Mouse (Mus musculus) spleen, embryonic (tissue): ENCODE measurements around the gene Mta1.

Source experiments
- CTCF ChIA-PET: fragments of 350-600 bp; sonication (Branson Sonifier 250); formaldehyde crosslinking; loops from one replicate; lab custom pipeline; 2022; lab: Charles Lee

The Mta1 gene

DNA sequence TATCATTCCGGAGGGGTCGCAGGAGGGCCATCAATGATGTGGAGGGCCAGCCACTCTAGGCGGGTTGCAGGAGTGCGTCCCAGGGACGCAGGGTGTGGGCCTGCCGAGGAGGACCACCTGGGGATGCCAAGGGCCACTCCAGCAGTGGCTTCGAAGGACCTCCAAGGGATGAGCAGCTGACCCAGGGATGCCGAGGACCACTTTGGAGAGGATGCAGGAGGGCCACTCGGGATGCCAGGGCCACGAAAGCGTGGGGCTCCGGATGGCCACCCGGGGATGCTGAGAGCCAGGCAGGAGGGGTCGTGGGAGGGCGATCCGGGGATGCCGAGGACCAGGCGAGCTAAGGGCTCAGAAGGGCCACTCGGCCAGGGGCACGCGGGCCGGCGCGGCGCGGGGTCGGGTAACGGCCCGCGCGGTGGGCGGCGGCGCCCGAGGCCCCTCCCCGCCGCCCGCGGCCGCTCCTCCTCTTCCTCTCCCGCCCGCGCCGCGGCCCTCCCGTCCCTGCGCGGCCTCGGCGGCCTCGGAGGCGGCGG lies at the start of gene Mta1:
TSS of gene Mta1 (plus strand) at position 530 of the 533 bp plus-strand sequence.
- CTCF ChIA-PET: interaction anchor here (1.0 kb wide), 1 partner anchor 58 kb away, joined by 10 read pairs; no protein-coding TSS in a partner anchor

DNA sequence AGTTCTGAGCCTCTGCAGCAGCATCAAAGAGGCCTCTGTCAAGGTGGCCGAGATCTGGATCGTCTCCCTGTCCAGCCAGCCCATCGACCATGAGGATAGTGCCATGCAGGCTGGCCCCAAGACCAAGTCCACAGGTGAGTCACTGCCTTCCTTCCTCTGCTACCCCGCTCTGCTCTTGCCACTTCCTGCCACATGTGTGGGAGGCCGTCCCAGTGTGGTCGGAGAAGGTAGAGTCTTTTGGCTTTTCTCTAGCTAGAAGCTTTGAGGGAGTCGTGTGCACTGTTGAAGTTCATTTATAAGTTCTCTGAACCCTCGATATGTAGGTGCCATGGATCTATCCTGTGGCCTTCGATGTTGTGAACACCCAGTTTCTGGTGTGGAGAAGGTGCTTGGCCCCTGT lies 48.2 kb upstream of the Mta1 start:
- CTCF ChIA-PET: interaction anchor here (0.5 to 0.6 kb wide), 2 partner anchors 47 to 178 kb away, joined by 3 to 4 read pairs; no protein-coding TSS in a partner anchor

DNA sequence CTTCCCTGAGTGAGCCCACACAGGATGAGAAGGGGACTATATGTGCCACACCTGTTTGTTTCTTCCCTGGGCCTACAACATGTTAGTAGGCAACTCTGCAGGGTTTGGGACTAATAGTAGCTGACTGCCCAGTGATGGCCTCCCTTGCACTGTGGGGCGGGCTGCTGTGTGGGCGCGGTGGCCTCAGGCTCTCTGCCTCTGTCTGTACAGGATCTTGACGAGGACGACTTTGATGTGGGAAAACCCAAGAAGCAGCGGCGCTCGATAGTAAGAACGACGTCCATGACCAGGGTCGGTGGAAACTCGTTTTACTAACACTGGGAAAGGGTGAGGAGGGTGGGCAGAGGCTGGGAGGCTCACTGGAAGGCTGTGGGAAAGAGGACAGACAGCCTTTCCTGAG lies 47.4 kb upstream of the Mta1 start:
- CTCF ChIA-PET: interaction anchor here (0.6 kb wide), 1 partner anchor 1312 kb away, joined by 11 read pairs; no protein-coding TSS in a partner anchor

DNA sequence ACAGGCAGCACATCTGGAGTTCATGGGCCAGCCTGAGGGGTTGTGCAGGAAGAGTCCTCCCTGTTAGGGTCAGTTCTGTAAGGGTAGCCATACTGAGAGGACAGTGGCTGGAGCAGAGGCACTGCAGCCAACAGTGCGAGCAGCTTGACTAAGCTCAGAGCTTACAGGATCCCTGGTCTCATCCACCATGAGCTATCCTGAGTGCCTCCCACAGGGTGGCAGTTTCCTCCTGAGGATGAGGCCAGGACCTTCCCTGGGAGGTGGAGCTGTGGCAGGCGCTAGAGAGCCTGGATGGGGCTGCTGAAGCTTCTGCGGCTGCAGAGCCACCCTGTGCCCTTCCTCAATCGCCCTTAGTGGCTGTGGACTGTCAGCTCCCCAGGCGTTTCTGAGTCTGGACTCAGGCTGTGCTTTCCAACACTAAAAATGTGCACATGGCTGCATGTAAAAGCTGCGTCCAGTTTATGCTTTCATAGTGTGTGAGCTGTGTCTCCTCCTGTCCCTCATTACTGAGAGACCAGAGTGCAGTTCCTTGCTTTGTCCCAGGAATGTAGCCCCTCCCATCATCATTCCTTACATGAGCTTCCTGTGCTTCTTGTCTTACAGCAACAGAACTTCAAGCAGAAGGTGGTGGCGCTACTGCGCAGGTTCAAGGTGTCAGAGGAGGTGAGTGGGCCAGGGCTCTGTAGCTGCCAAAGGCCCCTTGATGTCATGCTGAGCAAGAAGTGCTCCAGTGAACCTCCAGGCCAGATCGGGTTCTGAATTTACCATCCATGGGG lies 46.3 kb upstream of the Mta1 start:
- CTCF ChIA-PET: no interaction called here

DNA sequence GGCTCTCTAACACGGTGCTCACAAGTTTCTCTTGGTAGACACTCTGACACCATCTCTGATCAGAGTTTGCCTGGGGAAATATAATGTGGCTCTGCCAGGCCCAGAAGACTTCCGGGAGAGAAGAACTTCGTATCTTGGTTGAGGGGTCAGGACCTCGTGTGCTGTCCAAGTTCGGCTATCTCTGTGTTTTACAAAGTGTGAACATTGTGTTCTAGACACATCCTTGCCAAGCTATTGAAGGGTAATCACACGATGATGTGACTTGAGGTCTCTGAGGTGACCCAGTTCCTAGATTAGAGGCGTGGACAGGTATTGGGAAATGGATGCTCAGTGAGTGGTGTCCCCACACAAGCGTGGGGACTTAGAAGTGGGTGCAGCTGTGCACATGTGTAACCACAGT lies 42.0 kb upstream of the Mta1 start:
- CTCF ChIA-PET: no interaction called here

DNA sequence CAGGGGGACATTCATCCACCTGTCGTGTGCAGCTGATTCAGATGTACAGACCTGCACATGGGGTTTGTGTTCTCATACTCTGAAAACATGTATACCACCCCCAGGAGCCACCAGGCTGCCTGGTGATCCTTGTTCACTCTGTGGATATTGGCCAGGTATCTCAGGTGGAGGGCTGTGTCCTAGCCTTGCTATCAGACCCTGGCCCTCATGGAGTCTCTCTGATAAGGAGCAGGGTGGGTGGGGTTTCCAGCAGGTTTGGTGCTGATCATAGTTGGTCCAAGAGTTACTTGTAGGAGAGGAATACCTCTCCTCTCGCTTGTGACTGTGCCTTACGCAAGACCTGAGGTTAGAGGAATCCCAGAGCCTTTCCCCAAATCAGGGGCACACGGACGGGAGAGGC lies 37.9 kb upstream of the Mta1 start:
- CTCF ChIA-PET: interaction anchor here (0.5 kb wide), 1 partner anchor 20 kb away, joined by 6 read pairs; no protein-coding TSS in a partner anchor

DNA sequence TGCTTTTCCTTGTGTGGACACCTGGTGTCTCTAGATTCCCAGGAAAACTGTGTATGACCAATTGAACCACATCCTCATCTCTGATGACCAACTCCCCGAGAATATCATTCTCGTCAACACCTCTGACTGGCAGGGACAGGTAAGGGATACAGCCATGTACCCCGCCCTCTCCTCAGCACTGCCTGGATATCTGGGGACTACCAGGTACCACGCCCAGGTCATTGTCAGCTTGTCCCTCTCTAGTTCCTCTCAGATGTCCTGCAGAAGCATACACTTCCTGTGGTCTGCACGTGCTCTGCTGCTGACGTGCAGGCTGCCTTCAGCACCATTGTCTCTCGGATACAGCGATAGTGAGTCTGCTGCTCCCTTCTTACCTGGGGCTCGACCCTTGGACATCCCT lies 36.5 kb upstream of the Mta1 start:
- CTCF ChIA-PET: no interaction called here

DNA sequence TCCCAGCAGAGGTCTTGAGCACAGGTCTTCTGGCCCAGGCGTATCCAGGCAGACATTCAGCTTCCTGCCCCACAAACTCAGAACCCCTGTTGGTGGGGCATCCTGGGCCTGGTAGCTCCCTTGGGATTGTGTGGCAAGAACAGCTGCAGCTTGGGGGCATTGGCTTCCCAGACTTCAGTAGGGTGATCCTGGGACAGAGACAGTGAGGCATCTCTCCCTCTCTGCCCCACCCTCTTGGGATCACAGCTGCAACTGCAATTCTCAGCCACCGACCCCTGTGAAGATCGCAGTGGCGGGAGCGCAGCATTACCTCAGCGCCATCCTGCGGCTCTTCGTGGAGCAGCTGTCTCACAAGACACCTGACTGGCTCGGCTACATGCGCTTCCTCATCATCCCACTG lies 35.9 kb upstream of the Mta1 start:
- CTCF ChIA-PET: no interaction called here

DNA sequence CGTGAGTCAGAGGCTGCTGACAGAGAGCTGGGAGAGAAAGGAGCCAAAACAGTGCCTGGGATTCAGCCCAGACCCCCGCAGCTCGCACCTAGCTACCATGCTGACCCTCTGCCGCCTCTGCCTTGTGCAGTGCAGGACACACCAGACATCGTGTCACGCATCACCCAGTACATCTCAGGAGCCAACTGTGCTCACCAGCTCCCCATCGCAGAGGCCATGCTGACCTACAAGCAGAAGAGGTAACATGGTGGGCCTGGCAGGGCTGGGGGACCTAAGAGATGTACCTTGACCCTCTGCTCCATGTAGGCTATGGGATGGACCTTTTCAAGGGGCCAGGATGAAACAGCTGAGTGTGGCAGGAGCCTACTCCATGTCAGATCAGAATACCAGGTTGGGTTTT lies 34.4 kb upstream of the Mta1 start:
- CTCF ChIA-PET: no interaction called here

DNA sequence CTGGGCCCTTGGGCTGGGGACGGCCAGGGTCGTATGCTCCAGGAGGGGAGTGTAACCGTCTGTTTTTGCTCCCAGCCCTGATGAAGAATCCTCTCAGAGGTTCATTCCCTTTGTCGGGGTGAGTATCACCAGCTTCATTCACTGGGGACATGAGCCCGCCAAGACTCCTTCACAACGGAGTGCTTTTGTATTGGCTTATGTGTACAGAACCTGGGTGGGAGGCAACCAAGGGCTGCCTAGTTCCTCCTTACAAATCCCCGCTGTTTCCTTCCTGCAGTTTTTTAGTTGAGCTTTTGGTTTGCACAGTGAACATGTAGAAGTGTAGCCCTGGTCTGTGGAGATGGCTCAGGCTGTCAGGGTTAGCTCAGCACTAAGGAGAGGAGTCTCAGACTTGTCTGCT lies 30.1 kb upstream of the Mta1 start:
- CTCF ChIA-PET: no interaction called here

DNA sequence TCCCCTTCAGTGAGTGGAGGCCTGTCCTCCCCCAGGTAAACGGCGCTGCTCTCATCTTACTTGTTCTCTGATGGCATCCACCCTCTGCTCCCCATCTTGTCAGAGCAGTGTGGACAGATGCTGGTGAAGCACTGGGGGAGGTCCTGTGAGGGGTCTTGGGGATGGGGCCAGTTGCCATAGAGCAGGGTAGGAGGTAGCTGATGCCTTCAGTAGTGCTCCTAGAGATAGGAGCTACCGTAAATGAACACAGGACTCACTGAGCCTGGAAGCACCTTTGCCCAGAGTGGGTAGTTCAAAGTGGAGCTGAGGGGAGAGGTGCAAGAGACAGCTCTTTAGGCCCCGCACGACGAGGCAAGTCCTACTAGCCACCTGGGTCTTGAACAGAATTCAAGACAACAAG lies 28.7 kb upstream of the Mta1 start:
- CTCF ChIA-PET: no interaction called here

DNA sequence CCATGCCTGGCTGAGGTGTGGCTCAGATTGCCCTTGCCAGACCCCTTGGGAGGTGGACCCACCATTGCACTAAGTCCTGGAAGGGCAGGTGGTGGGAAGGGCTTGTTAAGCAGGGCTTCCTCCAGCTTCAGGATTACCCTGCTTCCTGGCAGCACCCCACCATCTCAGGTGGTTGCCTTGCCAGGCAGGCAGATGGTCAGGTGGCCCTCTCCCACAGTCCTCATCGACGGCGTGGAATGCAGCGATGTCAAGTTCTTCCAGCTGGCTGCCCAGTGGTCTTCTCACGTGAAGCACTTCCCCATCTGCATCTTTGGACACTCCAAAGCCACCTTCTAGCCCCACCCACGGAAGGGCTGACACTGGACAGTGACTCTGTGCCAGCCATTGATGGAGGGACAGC lies 26.8 kb upstream of the Mta1 start:
- CTCF ChIA-PET: no interaction called here

DNA sequence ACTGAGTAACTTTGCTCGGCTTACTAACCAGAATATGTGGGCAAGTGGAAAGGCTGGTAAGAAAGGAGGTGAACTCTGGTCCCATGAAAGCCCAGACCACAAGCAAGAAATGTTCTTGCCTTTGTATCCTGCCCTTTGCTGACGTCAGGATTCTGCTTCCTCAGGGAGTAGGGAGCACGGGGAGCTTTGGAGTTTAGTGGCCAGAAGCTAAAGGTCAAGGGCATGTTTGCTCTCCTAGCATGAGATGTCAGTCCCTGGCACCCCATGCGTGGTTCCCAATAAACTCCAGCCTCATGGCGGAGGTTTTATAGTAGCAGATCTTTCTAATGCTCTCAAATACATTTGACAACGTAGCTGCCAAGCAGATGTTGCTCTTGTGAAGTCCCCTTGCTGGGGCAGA lies 26.3 kb upstream of the Mta1 start:
- CTCF ChIA-PET: no interaction called here

DNA sequence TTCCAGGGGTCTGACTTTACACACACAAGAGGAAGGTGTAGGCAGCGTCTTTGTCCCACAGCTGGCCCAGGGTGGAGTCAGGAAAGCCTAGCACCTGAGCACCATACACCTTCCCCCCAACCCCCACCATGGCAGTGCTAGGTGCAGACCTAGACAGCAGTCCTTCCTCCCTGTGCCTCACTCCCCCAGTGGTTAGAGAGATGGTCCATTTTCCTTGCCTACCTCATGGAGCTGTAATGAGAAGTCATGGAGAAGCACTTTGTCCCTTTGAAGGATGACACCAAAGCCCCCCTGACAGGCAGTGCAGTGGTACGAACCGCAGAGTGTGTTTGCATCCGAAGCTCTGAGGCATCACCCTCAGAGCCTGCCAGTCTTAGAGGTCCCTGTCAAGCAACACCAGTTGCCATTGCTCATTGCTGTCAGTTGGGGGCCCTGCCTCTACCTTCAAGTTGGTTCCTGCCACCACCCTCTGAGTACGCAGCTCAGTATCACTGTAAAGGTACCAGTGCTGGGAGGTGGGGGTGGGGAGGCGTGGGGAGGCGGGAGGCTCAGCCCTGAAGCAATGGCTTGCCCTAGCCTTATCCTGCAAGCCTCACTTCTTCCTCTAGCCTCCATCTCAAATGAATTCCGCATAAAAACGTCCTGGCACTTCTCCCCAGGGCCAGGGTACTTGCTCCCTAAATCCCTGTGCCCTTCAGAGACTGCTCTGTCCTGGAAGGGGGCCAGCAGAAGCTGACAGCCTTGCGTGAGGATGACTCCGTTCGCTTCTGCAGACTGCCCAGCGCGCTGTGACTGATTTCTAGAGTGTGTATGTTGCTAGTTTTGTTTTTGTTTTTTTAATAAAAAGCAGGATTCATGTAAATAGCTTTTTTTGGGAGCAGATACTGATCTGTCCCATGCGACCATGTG lies 24.4 kb upstream of the Mta1 start:
- CTCF ChIA-PET: interaction anchor here (0.6 to 1.0 kb wide), 3 partner anchors 69 to 74 kb away, joined by 3 to 6 read pairs (median 3); no protein-coding TSS in a partner anchor

DNA sequence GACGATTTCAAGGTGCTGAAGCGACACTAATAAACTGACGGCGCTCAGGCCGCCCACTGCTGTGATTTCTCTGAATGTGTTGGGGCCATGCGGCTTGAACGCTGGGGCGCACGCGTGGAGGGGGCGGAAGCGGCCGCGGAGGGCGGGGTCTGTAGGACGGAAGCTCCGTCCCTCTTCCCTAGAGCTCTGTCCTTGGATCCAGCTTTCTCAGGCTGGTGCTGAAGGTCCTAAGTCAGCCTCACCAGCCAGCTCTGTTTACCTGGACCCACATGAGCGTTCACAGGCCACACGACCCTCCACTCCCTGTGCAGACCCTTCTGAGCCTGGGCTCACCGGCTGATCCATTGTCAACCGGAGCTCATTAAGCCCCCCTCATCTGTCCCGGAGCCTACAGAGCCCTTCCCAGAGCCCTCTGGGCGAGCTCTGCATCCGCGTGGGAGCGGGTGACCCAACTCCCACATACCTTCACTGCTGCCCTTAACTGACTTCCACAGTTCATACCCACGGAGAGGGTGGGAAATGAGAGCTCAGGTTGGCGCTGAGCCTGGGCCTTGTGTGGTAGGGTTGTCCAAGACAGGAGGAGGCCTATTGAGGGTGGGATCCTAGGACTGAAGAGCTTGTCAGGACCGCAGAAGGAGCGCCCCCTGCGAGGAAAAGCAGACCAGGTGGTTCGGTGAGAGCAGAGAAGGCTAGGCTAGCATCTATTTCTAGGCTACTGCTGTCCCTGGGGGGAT lies 23.6 kb upstream of the Mta1 start, which contains the start of gene Tex22:
TSS of gene Tex22 (plus strand) at position 174 of the 734 bp plus-strand sequence.
- CTCF ChIA-PET: interaction anchor here (0.5 to 1.0 kb wide), 3 partner anchors 71 to 403 kb away, joined by 3 to 7 read pairs (median 4); no protein-coding TSS in a partner anchor

DNA sequence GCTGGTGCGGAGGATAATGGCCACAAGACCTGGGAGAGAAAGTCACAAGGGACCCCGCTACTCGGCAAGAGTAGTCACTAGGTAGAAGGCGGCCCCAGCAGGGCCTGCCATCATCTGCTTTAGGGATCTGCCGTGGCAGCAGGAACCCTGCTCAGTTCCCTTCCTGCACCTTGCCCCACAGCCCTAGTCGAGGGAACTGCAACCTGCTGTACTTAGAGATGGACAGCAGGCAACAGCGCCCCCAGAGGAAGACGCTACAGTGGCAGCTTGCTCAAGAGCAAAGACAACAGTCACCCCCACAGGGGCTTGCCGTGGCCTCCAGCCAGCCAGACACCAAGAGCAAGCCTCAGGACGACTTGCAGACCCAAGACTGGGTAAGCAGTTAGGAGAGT lies 23.0 kb upstream of the Mta1 start:
- CTCF ChIA-PET: interaction anchor here (0.7 kb wide), 1 partner anchor 73 kb away, joined by 7 read pairs; no protein-coding TSS in a partner anchor

DNA sequence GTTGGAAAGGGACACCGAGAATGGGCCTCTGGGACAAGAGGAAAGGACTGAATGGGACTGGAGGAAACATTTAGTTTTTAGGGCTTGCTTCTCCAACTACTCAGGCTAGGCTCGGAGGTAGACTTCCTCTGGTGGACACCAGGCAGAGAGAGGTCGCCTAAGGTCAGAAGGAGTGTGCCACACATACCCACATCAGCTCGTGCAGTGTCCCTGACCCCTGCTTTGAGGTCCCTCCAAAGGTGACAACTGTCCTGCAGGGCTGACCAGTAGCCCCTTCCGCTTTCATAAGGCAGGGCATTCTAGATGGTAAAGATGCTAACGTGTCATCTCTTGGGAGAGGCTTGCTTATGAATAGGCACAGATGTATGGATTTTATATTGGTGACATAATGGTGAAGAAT lies 22.6 kb upstream of the Mta1 start:
- CTCF ChIA-PET: interaction anchor here (0.6 kb wide), 1 partner anchor 370 kb away, joined by 3 read pairs; no protein-coding TSS in a partner anchor

DNA sequence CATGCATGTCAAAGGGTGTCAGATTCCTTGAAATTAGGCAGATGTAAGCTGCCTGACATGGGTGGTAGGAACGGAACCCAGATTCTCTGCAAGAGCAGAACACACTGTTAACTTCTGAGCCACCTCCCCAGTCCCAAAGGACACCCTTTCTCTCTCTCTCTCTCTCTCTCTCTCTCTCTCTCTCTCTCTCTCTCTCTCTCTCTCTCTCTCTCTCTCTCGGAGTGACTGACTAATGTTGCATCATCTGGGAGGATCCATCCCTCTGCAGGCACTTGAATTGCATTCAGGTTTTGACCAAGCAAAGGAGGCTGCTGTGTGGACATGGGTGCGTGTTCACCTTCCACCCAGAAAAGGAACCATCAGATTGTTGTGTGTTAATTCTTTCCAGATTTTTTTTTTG lies 10.8 kb upstream of the Mta1 start:
- CTCF ChIA-PET: no interaction called here

DNA sequence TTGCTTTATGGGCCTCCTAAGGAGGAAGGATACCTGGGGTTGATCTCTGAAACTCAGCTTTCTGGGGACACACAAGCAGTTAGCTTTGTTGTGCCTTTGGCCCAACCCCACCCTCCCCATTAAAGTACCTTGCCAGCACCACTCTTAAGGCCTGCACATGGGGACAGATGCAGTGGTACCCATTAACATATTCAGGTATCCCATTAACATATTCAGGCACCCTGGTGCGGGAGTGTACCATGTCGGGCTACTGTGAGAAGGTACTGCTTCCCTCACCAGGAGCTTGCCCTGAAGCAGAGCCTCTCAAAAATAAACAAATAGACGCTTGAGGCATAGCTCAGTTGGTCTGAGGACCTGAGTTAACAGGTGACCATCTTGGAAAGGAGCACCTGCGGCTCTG lies 10.1 kb upstream of the Mta1 start:
- CTCF ChIA-PET: no interaction called here

DNA sequence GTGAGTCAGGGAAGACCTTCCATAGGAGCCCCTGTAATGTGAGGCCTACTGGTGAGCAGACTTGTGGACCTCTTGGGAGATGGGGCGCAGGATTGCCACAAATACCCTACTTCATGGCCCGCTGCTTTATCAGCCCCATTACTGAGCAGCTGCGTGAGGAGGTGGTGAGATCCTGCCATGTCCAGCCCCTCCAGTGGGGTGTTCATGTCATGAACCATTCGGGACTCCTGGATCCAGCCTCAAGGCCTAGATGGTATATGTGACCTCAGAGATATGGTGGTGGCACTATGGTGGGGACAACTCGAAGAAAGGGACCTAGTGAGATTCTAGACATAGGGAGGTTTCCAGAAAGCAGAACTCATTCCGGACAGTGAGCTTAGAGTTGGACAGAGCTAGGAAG lies 9.0 kb upstream of the Mta1 start:
- CTCF ChIA-PET: no interaction called here

DNA sequence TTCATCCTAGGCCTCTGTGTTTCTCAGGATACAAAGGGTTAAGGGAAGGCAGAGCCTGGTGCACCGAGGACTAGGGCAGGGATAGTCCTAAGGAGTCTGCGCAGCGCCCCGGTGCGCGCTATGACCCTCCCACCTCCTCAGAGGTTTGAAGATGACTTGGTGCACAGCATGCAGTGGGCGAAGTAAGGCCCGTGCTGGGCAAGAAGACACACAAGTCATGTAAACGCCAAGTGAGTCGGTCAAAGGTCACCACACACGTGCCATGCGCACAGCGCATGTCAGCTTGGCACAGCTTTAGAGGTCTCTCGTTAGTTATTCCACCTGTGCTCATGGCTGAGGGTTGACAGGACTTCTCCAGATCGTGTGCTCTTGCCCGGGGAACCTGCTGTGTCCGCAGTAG lies 8.0 kb upstream of the Mta1 start:
- CTCF ChIA-PET: no interaction called here
